Mouse (Mus musculus) stomach, embryonic 14.5 days (tissue): ENCODE measurements around the gene Itsn1. TPM values are rescaled to one million over a fixed set of nuclear protein-coding genes. Genes with fewer than 3 reads are reported as not detected.

Experiments used
- ATAC-seq: fragments of 200-750 bp; cut with Nextera tagmentation; 2 replicates; pipeline ENCODE4 v1.8.0; 2017; ENCODE audit warnings: low read depth, moderate TSS enrichment; ENCODE audit not compliant: insufficient number of reproducible peaks, insufficient read depth, low FRiP score
- H3K27ac ChIP-seq: fragments of 300-500 bp; sonication (generic); 2 replicates; pipeline ENCODE4 v1.5.1; 2014; ENCODE audit warnings: mild to moderate bottlenecking, low read length, moderate library complexity, mixed read lengths
- H3K27me3 ChIP-seq: fragments of 300-500 bp; sonication (generic); 2 replicates; pipeline ENCODE4 v1.6.1; 2014; ENCODE audit warnings: low read length, control low read depth, mixed read lengths; ENCODE audit not compliant: control insufficient read depth, insufficient read depth
- H3K36me3 ChIP-seq: fragments of 300-500 bp; sonication (generic); 2 replicates; pipeline ENCODE4 v1.6.1; 2014; ENCODE audit warnings: mild to moderate bottlenecking, control low read depth, low read length, moderate library complexity, mixed read lengths; ENCODE audit not compliant: control insufficient read depth, insufficient read depth
- H3K4me1 ChIP-seq: fragments of 300-500 bp; sonication (generic); 2 replicates; pipeline ENCODE4 v1.6.1; 2014; ENCODE audit warnings: low read length, control low read depth, mixed read lengths; ENCODE audit not compliant: control insufficient read depth, insufficient read depth
- H3K4me2 ChIP-seq: fragments of 300-500 bp; sonication (generic); replicated peaks from 2 replicates; pipeline ENCODE4 v1.6.1; 2014; ENCODE audit warnings: low read depth, low read length, control low read depth
- H3K4me3 ChIP-seq: fragments of 300-500 bp; sonication (generic); 2 replicates; pipeline ENCODE4 v1.5.1; 2014; ENCODE audit warnings: low read depth, low read length, control low read depth
- H3K9ac ChIP-seq: fragments of 300-500 bp; sonication (generic); replicated peaks from 2 replicates; pipeline ENCODE4 v1.6.1; 2014; ENCODE audit warnings: low read depth, mild to moderate bottlenecking, control low read depth, low read length, moderate library complexity, mixed read lengths
- H3K9me3 ChIP-seq: fragments of 300-500 bp; sonication (generic); 2 replicates; pipeline ENCODE4 v1.6.1; 2016; ENCODE audit warnings: low read depth, low read length, control low read depth; ENCODE audit not compliant: control insufficient read depth
- WGBS: fragments of 180-500 bp; shearing (Covaris S2); extraction: QIAGEN DNeasy Blood & Tissue Kit; methylation state at CpG from one replicate; pipeline ENCODE4 v1.1.7; 2014; 5-methylcytosine and 5-hydroxymethylcytosine counted together
- polyA plus RNA-seq: library from polyadenylated mRNA; unstranded; fragments of >200 nt; fragmentation: Nextera tagmentation; extraction: Ambion mirVana; gene quantifications from 2 replicates; pipeline ENCODE4 v1.2.1, GENCODE M21; 2014

The Itsn1 gene
- polyA plus RNA-seq, 1 experiment from 2014 or later, result 26.4 TPM

DNA sequence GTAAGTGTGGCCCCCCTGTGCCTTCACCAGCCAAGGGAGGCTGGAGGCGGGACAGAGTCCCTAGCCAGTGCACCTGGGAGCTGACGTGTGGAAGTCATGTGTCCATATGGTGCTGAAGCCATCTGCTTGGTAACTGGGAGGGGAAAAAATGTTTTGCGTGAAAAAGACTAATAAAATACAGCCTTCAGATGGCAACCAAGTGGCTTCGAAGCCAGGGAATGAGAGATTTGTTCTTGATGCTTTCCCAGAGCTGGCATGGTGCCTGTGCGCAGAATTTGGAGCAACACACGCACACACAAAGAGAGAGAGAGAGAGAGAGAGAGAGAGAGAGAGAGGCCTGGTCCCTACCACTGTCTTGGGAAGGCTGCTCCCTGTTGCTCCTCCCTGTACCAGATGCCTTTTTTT, 167.3 kb downstream of the Itsn1 start:
- H3K36me3 ChIP-seq, result no peaks in the 10 kb centered on the region
- no peak overlapping the region for H3K4me2 ChIP-seq
- H3K27ac ChIP-seq, result no peak overlapping the region
- H3K9ac ChIP-seq, result no peak overlapping the region
- H3K4me1 ChIP-seq, result no peaks in the 10 kb centered on the region
- H3K9me3 ChIP-seq, result no peaks in the 10 kb centered on the region
- no peak for ATAC-seq
- WGBS, result 71% methylated on average over 6 of the region's 6 CpGs
- H3K27me3 ChIP-seq, result no peaks in the 10 kb centered on the region
- H3K4me3 ChIP-seq, result no peak overlapping the region

GRCm38 (mm10) chr16:91898850-91899848, 170.1 kb downstream of the Itsn1 start:
- no peak for ATAC-seq
- Histone ChIP-seq H3K36me3 (no peaks in the 10 kb centered on the region), H3K4me3 (no peak overlapping the region), H3K4me2 (no peak overlapping the region), H3K4me1 (no peaks in the 10 kb centered on the region), H3K9ac (no peak overlapping the region), H3K9me3 (no peaks in the 10 kb centered on the region), H3K27ac (no peak overlapping the region), H3K27me3 (no peaks in the 10 kb centered on the region)
- 59% methylated on average over 22 of the region's 22 CpGs for WGBS

DNA sequence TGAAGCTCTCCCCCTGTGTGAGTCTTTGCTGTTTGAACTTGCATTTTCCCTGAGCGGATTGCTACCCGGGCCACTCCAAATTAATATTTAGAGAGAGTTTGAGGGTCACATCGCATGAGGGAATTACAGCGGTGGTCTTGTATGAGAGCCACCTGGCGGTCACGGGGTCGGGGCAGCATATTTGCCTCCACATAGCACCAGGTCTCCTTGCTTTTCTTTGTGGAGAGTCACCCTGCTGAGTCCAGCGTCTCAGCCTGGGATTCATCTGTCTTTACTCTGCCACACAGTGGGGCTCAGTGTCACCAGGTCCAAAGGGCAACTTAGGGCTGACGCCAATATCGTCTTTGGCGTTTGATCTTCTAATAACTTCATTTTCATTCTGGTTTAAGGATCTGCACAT, 171.2 kb downstream of the Itsn1 start:
- no peak overlapping the region for H3K4me3 ChIP-seq
- no peaks in the 10 kb centered on the region for H3K36me3 ChIP-seq
- H3K27me3 ChIP-seq, result no peaks in the 10 kb centered on the region
- no peak overlapping the region for H3K4me2 ChIP-seq
- no peaks in the 10 kb centered on the region for H3K4me1 ChIP-seq
- no peaks in the 10 kb centered on the region for H3K9me3 ChIP-seq
- H3K9ac ChIP-seq, result no peak overlapping the region
- 51% methylated on average over 11 of the region's 11 CpGs for WGBS
- H3K27ac ChIP-seq, result no peak overlapping the region
- no peak for ATAC-seq

DNA sequence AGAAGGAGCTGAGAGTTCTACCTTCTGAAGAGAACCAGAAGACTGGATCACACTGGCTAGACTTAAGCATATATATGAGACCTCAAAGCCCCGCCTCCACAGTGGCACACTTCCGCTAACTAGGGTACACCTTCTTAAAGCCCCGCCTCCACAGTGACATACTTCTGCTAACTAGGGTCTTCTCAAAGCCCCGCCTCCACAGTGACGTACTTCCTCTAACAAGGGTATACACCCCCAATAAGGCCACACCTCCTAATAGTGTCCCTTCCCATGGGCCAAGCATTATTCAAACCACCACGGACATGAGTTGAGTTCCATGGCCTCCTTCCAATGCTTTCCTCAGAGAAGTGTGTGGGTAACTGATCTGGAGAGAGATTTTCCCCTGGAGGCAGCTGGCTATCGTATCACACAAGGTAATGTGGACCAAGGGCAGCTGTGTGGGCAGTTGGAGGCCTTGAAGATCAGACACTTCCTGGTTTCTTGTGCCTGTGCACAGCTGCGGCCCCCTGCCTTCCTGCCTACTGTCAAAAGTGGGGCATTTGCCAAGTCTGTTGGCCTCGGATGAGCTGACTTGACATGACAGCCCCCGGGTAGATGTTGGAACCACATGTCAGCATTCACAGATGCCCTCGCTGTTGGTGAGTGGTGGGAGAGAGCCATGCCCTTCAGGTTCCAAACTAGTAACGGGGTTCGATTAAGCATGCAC, 174.9 kb downstream of the Itsn1 start:
- H3K4me2 ChIP-seq, result no peak overlapping the region
- WGBS, result 91% methylated on average over 13 of the region's 13 CpGs
- H3K36me3 ChIP-seq, result no peaks in the 10 kb centered on the region
- H3K27me3 ChIP-seq, result no peaks in the 10 kb centered on the region
- no peaks in the 10 kb centered on the region for H3K4me1 ChIP-seq
- ATAC-seq, result no peak
- H3K27ac ChIP-seq, result no peak overlapping the region
- no peaks in the 10 kb centered on the region for H3K9me3 ChIP-seq
- no peak overlapping the region for H3K4me3 ChIP-seq
- H3K9ac ChIP-seq, result no peak overlapping the region

GRCm38 (mm10) chr16:91905127-91905860, 176.2 kb downstream of the Itsn1 start:
- H3K4me1 ChIP-seq, result no peaks in the 10 kb centered on the region
- no peaks in the 10 kb centered on the region for H3K36me3 ChIP-seq
- no peak overlapping the region for H3K4me3 ChIP-seq
- H3K9ac ChIP-seq, result no peak overlapping the region
- H3K9me3 ChIP-seq, result no peaks in the 10 kb centered on the region
- ATAC-seq, result 0 out of 2 replicates have a peak, but pooled peaks have one; percentile 33
- no peak overlapping the region for H3K27ac ChIP-seq
- 86% methylated on average over 11 of the region's 11 CpGs for WGBS
- no peaks in the 10 kb centered on the region for H3K27me3 ChIP-seq
- H3K4me2 ChIP-seq, result no peak overlapping the region

- H3K27me3 ChIP-seq, result no peaks in the 10 kb centered on the region
- no peak overlapping the region for H3K4me2 ChIP-seq
- no peaks in the 10 kb centered on the region for H3K36me3 ChIP-seq
- no peaks in the 10 kb centered on the region for H3K9me3 ChIP-seq
- no peak overlapping the region for H3K27ac ChIP-seq
- no peak overlapping the region for H3K4me3 ChIP-seq
- WGBS, result 83% methylated on average over 10 of the region's 10 CpGs
- H3K9ac ChIP-seq, result no peak overlapping the region
- no peaks in the 10 kb centered on the region for H3K4me1 ChIP-seq
- ATAC-seq, result no peak
Measured at GRCm38 (mm10) chr16:91905987-91906386, 176.9 kb downstream of the Itsn1 start.

- Histone ChIP-seq H3K4me2 (no peak overlapping the region), H3K27me3 (no peaks in the 10 kb centered on the region), H3K4me3 (no peak overlapping the region), H3K4me1 (no peaks in the 10 kb centered on the region), H3K27ac (no peak overlapping the region), H3K9me3 (no peaks in the 10 kb centered on the region), H3K36me3 (no peaks in the 10 kb centered on the region), H3K9ac (no peak overlapping the region)
- ATAC-seq, result no peak
- 92% methylated on average over 5 of the region's 5 CpGs for WGBS
Measured at GRCm38 (mm10) chr16:91906672-91907071, 177.6 kb downstream of the Itsn1 start.

- H3K9me3 ChIP-seq, result no peaks in the 10 kb centered on the region
- H3K27ac ChIP-seq, result no peak overlapping the region
- H3K9ac ChIP-seq, result no peak overlapping the region
- no peak overlapping the region for H3K4me2 ChIP-seq
- no peak overlapping the region for H3K4me3 ChIP-seq
- no peak for ATAC-seq
- WGBS, result 70% methylated on average over 11 of the region's 11 CpGs
- no peaks in the 10 kb centered on the region for H3K36me3 ChIP-seq
- H3K4me1 ChIP-seq, result no peaks in the 10 kb centered on the region
- no peaks in the 10 kb centered on the region for H3K27me3 ChIP-seq
Measured at GRCm38 (mm10) chr16:91907158-91907557, 178.1 kb downstream of the Itsn1 start.
